Mouse (Mus musculus) myocyte (in vitro differentiated cells): ENCODE results near the gene Gm27027.

Source experiments
- CEBPB ChIP-seq: IDR thresholded peaks from 2 replicates; pipeline ENCODE4 v1.6.1; 2011; ENCODE audit warnings: mild to moderate bottlenecking, moderate library complexity; ENCODE audit not compliant: poor library complexity, insufficient read depth, severe bottlenecking
- E2F4 ChIP-seq: IDR thresholded peaks from one replicate; pipeline ENCODE4 v1.6.1; 2011; ENCODE audit warnings: mild to moderate bottlenecking, control low read depth, moderate library complexity; ENCODE audit not compliant: insufficient read depth
- MAX ChIP-seq: IDR thresholded peaks from one replicate; pipeline ENCODE4 v1.6.1; 2011; ENCODE audit warnings: low read depth, mild to moderate bottlenecking, control low read depth
- MYOD1 ChIP-seq, 3 experiments: IDR thresholded peaks; one replicate each; pipeline ENCODE4 v1.6.1; 2011; ENCODE audit warnings: control low read depth in 2 of 3, low read depth in 2 of 3, mild to moderate bottlenecking in 2 of 3, moderate library complexity in 1 of 3; ENCODE audit not compliant: insufficient read length in 2 of 3, control insufficient read depth in 1 of 3
- MYOG ChIP-seq, 3 experiments: IDR thresholded peaks; one replicate each; pipeline ENCODE4 v1.6.1; 2011; ENCODE audit warnings: control low read depth in 2 of 3, low read depth in 2 of 3, mild to moderate bottlenecking in 2 of 3; ENCODE audit not compliant: insufficient read length in 2 of 3, control insufficient read depth in 1 of 3, insufficient read depth in 1 of 3
- POLR2A ChIP-seq: IDR thresholded peaks from one replicate; pipeline ENCODE4 v1.6.1; 2011; ENCODE audit warnings: low read depth, mild to moderate bottlenecking, control low read depth, moderate library complexity; ENCODE audit not compliant: insufficient read length
- POLR2AphosphoS2 ChIP-seq: IDR thresholded peaks from one replicate; pipeline ENCODE4 v1.6.1; 2011; ENCODE audit warnings: low read depth, control low read depth; ENCODE audit not compliant: insufficient read length
- REST ChIP-seq: IDR thresholded peaks from one replicate; pipeline ENCODE4 v1.6.1; 2011; ENCODE audit warnings: mild to moderate bottlenecking, control low read depth, moderate library complexity; ENCODE audit not compliant: insufficient read depth, insufficient read length
- SRF ChIP-seq: IDR thresholded peaks from one replicate; pipeline ENCODE4 v1.6.1; 2011; ENCODE audit warnings: low read depth; ENCODE audit not compliant: control insufficient read depth, insufficient read length
- TCF12 ChIP-seq: IDR thresholded peaks from one replicate; pipeline ENCODE4 v1.6.1; 2011; ENCODE audit warnings: mild to moderate bottlenecking, control low read depth; ENCODE audit not compliant: poor library complexity, insufficient read depth, severe bottlenecking
- TCF3 ChIP-seq: IDR thresholded peaks from one replicate; pipeline ENCODE4 v1.6.1; 2011; ENCODE audit warnings: low read depth, control low read depth; ENCODE audit not compliant: insufficient read length
- USF1 ChIP-seq: IDR thresholded peaks from one replicate; pipeline ENCODE4 v1.6.1; 2011; ENCODE audit warnings: low read depth, mild to moderate bottlenecking, control low read depth, moderate library complexity

DNA sequence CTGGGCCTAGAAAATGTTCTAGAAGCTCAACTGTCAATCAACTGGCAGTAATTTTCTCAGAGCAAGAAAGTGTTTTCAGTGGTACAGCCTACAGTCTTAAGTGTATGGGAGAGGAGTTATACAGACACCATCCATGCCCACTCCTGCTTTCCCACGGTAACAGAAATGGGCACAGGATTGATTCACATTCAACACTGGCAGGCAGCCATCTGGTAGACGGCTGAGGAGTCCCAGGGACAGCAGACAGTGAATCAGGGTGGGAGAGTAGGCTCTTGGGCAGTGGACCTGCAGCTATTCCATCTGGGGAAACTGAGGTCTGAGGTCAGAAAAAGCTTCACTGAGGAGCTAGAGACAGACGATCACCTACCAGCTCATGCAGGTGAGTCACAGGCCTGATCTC is 24.5 kb downstream of the Gm27027 start:
- TF ChIP-seq POLR2A: no peak
- no peak for TF ChIP-seq TCF12
- no peak for TF ChIP-seq CEBPB
- TF ChIP-seq USF1: no peak
- TF ChIP-seq REST: no peak
- no peak for TF ChIP-seq E2F4
- TF ChIP-seq MYOD1 (IDR thresholded peaks at IDR 0.05; ENCODE audit: control insufficient read depth in 1 of 3, insufficient read length in 2 of 3, low read depth in 2 of 3): no peak
- no peak for TF ChIP-seq MAX
- no peak for TF ChIP-seq POLR2AphosphoS2
- TF ChIP-seq TCF3: no peak
- TF ChIP-seq MYOG (IDR thresholded peaks at IDR 0.05; ENCODE audit: control insufficient read depth in 1 of 3, insufficient read depth in 1 of 3, insufficient read length in 2 of 3, low read depth in 2 of 3): no peak
- no peak for TF ChIP-seq SRF
